Mouse (Mus musculus): Measurements from ENCODE around the gene Tmem199.

Gene Tmem199

DNA sequence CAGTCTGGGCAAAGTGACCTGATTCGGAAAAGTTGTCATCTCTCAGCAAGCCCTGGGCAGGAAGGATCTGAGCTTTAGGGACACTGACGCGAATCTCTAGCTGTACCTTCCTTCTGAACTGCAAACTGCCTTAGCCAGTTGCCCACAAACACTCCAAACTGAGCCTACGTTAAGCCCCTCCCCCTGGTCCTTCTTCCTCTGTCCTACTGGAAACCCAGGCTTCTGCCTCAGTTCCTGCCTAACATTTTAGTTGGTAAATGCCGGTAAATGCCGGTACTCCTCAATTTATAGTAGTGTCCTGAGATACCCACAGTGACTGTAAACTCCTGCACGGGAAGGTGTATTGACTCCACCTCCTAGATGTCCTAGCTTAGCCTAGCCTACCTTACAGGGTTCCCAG, 28.3 kb downstream of the Tmem199 start:
- no peak for DNase-seq (ENCODE audit: low spot score in 2 of 2)

GRCm38 (mm10) chr11:78475289-78475688, 36.7 kb downstream of the Tmem199 start:
- DNase-seq (ENCODE audit: low spot score in 2 of 2): no peak

DNA sequence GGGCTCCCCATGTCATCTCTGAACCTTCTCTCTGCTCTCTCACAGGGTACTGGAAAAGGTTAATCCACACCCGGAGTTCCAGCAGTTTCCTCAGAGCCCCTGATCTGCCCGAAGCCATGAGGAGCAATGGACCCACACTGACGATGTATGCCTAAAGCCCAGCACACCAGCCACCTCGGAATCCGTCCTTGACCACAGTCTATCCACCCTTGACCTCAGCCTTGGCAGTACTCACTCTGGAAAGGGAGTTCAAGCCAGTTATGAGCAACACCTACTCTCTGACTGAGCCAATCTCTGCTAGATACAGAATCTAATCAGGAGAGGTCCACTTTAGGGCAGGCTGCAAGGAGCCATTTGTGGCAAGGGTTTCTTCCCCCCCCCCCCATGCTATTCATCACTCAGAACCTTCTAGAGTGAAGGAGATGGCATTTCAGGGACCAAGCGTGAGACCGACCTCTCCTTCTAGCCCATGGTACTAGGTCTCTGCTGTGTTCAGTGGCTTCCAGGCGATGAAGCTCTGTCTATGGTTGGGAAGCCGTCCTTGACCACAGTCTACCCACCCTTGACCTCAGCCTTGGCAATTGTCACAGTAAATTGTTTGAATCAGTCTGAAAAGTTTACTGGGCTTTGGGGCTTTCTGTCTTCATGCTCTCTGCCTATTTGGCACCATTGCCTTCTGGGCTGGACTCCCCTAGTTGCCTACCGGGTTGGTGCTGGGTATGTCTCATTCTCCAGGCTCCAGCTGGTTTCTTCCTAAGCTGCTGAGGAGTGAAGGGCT, 40.5 kb downstream of the Tmem199 start:
- DNase-seq (ENCODE audit: low spot score in 2 of 2): no peak

DNA sequence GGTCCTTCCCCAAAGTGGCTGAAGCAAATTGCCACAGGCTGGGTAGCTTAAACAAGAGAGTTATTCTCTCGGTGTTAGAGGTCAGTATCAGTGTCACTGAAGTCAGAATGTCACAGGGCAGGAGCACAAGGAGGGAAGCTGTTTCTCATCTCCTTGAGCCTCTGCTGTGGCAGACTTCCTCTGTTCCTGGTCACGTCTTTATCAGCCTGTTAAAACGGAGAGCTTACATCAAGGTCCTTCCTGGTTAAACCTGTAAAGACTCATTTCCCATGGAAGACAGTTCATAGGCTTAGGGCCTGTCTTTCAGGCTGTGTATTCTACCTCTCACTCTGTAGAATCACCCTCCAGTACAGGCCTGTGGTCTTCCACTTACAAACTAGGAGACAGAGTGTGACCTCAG, 44.0 kb downstream of the Tmem199 start:
- DNase-seq (ENCODE audit: low spot score in 2 of 2): no peak

DNA sequence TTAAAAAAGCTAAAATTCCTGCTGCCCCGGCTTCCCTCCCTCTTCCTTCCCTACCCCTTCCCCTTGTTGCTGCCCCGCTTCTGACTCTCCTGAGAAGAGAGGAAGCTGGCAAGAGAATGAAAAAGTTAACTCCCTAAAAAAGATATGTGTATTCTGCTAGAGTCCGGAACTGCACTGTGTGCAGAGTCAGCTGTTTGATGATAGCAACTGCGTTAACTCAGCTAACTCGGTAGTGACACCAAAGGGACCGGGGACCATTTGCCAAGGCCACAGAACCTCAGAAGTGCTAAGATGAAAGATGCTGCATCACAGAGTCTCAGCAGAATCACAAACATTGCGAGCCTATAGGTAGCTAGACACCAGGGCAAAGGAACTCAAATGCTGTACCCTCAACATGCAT, 44.5 kb downstream of the Tmem199 start:
- DNase-seq (ENCODE audit: low spot score in 2 of 2): no peak

DNA sequence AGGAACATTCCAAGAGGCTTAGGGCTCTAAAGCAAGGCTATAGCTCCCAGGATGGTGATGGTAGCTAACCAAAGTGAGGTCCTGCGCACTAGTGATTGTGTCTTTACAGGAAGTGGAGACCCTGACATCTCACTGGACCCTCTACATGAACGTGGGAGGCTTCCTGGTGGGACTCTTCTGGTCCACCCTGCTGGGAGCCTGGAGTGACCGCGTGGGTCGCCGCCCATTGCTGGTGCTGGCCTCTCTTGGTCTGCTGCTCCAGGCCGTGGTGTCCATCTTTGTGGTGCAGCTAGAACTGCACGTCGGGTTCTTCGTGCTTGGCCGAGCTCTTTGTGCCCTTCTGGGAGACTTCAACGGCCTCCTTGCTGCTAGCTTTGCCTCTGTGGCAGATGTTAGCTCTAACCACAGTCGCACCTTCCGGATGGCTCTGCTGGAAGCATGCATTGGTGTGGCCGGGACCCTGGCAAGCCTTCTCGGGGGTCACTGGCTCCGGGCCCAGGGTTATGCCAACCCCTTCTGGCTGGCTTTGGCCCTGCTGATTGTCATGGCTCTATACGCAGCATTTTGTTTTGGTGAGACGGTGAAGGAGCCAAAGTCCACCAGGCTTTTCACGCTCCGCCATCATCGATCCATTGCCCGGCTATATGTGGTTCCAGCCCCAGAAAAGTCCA, 45.6 kb downstream of the Tmem199 start:
- peak in 1 of 2 experiments; percentile 24 for DNase-seq (ENCODE audit: low spot score in 2 of 2)

GRCm38 (mm10) chr11:78465568-78466180, 46.3 kb downstream of the Tmem199 start, which contains the start of gene Slc46a1:
Gene Slc46a1, plus strand, starts transcription at chr11:78465697.
- DNase-seq (ENCODE audit: low spot score in 2 of 2): peak; percentile 90

- no peak for DNase-seq (ENCODE audit: low spot score in 2 of 2)
Observed at GRCm38 (mm10) chr11:78465116-78465515, 46.9 kb downstream of the Tmem199 start.

GRCm38 (mm10) chr11:78463286-78464036, 48.5 kb downstream of the Tmem199 start:
- no peak for DNase-seq (ENCODE audit: low spot score in 2 of 2)

GRCm38 (mm10) chr11:78462669-78463068, 49.3 kb downstream of the Tmem199 start:
- DNase-seq (ENCODE audit: low spot score in 2 of 2): no peak

- DNase-seq (ENCODE audit: low spot score in 2 of 2): no peak
Observed at GRCm38 (mm10) chr11:78461894-78462293, 50.1 kb downstream of the Tmem199 start.

GRCm38 (mm10) chr11:78458740-78459139, 53.2 kb downstream of the Tmem199 start:
- no peak for DNase-seq (ENCODE audit: low spot score in 2 of 2)
